In genomic region chr2:166432948-166433654, GRCm38 (mm10) we compare ENCODE assay signal across 9 mouse cellular contexts.
DNase-seq lines count a peak whose midpoint lies in the region; ATAC-seq and TF ChIP-seq lines count a peak whose summit lies in the region.
"Had no signal": no experiment of that assay in that cellular context is flagged by ENCODE, and none has a peak within 500 bp of the region (broad histone marks: within the 10 kb centered on the region; RNA-seq: fewer than 3 reads in every experiment).

No protein-coding gene starts in this region.

- H3K4me2 ChIP-seq in lung, embryonic 14.5 days = no peak overlapping the region
- no peak overlapping the region for H3K4me2 ChIP-seq in forebrain, embryonic 14.5 days (ENCODE audit: low read length)
- H3K4me2 ChIP-seq: lung, embryonic 15.5 days had no signal

- WGBS in heart, embryonic 10.5 days = 80% methylated on average over 13 of the region's 13 CpGs
- WGBS in lung, embryonic 14.5 days = 70% methylated on average over 13 of the region's 13 CpGs
- WGBS in lung, adult 2 months = 68% methylated on average over 13 of the region's 13 CpGs
- 59% methylated on average over 13 of the region's 13 CpGs for WGBS in forebrain, embryonic 14.5 days
- 60% methylated on average over 13 of the region's 13 CpGs for WGBS in olfactory bulb, adult 2 months

- intact Hi-C loops in heart, postnatal 36 days (cut with DNase I) = no loop called here

- no peak overlapping the region for H3K9ac ChIP-seq in lung, embryonic 14.5 days
- H3K9ac ChIP-seq in forebrain, embryonic 14.5 days (ENCODE audit: low read length) = no peak overlapping the region
- H3K9ac ChIP-seq: lung, embryonic 15.5 days had no signal

- no peaks in the 10 kb centered on the region for H3K27me3 ChIP-seq in heart, embryonic 10.5 days (ENCODE audit: insufficient read depth, poor library complexity, severe bottlenecking)
- no peaks in the 10 kb centered on the region for H3K27me3 ChIP-seq in lung, embryonic 14.5 days (ENCODE audit: insufficient read depth, low read length)
- 0 out of 2 replicates have a peak, but pooled peaks cover 5% of the 10 kb centered on the region for H3K27me3 ChIP-seq in forebrain, embryonic 14.5 days (replicated peaks; ENCODE audit: control insufficient read depth, insufficient read depth, low read length)

- TF ChIP-seq POLR2A in lung, adult 2 months (IDR thresholded peaks at IDR 0.05; ENCODE audit: borderline replicate concordance, extremely low read depth, low read depth, low read length) = no peak
- no peak for TF ChIP-seq POLR2A in olfactory bulb, adult 2 months (IDR thresholded peaks at IDR 0.05; ENCODE audit: insufficient read depth, low read depth, low read length)

- no peaks in the 10 kb centered on the region for H3K9me3 ChIP-seq in heart, embryonic 10.5 days
- no peaks in the 10 kb centered on the region for H3K9me3 ChIP-seq in lung, embryonic 14.5 days (ENCODE audit: low read depth, low read length)
- H3K9me3 ChIP-seq in forebrain, embryonic 14.5 days (replicated peaks; ENCODE audit: control insufficient read depth, low read length) = no peaks in the 10 kb centered on the region
- H3K9me3 ChIP-seq: lung, embryonic 15.5 days had no signal

- DNase-seq in heart, embryonic 10.5 days (ENCODE audit: low spot score) = no peak
- no peak for DNase-seq in heart, postnatal 36 days
- no peak for DNase-seq in lung, embryonic 14.5 days
- no peak for DNase-seq in lung, adult 2 months
- no peak for DNase-seq in forebrain, embryonic 14.5 days (ENCODE audit: low spot score)
- DNase-seq in thymus, postnatal 25 days = no peak
- DNase-seq: kidney, adult 9 months had no signal

- peaks cover 53% of the 10 kb centered on the region for H3K4me1 ChIP-seq in heart, embryonic 10.5 days
- 0 out of 2 replicates have a peak, but pooled peaks cover 2% of the 10 kb centered on the region for H3K4me1 ChIP-seq in lung, embryonic 14.5 days (ENCODE audit: insufficient read depth)
- no peaks in the 10 kb centered on the region; the same call in 1 of the 2 replicates for H3K4me1 ChIP-seq in lung, adult 2 months (ENCODE audit: control insufficient read depth, insufficient read depth, low read length)
- peaks cover 22% of the 10 kb centered on the region for H3K4me1 ChIP-seq in forebrain, embryonic 14.5 days (ENCODE audit: control insufficient read depth, insufficient read depth, low read length)
- H3K4me1 ChIP-seq in olfactory bulb, adult 2 months (ENCODE audit: control insufficient read depth, insufficient read depth, low read length) = peaks cover 25% of the 10 kb centered on the region

- H3K4me3 ChIP-seq in heart, embryonic 10.5 days = no peak overlapping the region
- H3K4me3 ChIP-seq in lung, embryonic 14.5 days (ENCODE audit: low read depth, low read length) = no peak overlapping the region
- no peak overlapping the region for H3K4me3 ChIP-seq in lung, adult 2 months (replicated peaks; ENCODE audit: extremely low read depth, low read depth, low read length)
- no peak overlapping the region for H3K4me3 ChIP-seq in forebrain, embryonic 14.5 days (ENCODE audit: low read depth, low read length)
- no peak overlapping the region for H3K4me3 ChIP-seq in olfactory bulb, adult 2 months (ENCODE audit: insufficient read depth, low read depth, low read length)
- H3K4me3 ChIP-seq: lung, embryonic 15.5 days had no signal

- H3K27ac ChIP-seq in heart, embryonic 10.5 days = peak overlapping the region; percentile 83
- peak overlapping the region; percentile 32; the same call in 1 of the 2 replicates for H3K27ac ChIP-seq in lung, embryonic 14.5 days (ENCODE audit: low read depth)
- peak overlapping the region; percentile 50; the same call in 1 of the 2 replicates for H3K27ac ChIP-seq in forebrain, embryonic 14.5 days (ENCODE audit: low read depth, low read length)
- peak overlapping the region; percentile 45 for H3K27ac ChIP-seq in olfactory bulb, adult 2 months (ENCODE audit: insufficient read depth, low read depth, low read length)

- no peak for ATAC-seq in lung, embryonic 14.5 days (ENCODE audit: insufficient read depth)
- no peak for ATAC-seq in forebrain, embryonic 14.5 days

- no peak for TF ChIP-seq CTCF in lung, embryonic 14.5 days (IDR thresholded peaks at IDR 0.05; ENCODE audit: low read depth)
- no peak for TF ChIP-seq CTCF in lung, adult 2 months (IDR thresholded peaks at IDR 0.05; ENCODE audit: insufficient read depth, low read length)
- no peak for TF ChIP-seq CTCF in olfactory bulb, adult 2 months (IDR thresholded peaks at IDR 0.05; ENCODE audit: insufficient read depth, low read depth, low read length)

- no peaks in the 10 kb centered on the region for H3K36me3 ChIP-seq in heart, embryonic 10.5 days
- H3K36me3 ChIP-seq in lung, embryonic 14.5 days (ENCODE audit: insufficient read depth) = no peaks in the 10 kb centered on the region
- H3K36me3 ChIP-seq in forebrain, embryonic 14.5 days (ENCODE audit: control insufficient read depth, insufficient read depth, low read length) = no peaks in the 10 kb centered on the region
- H3K36me3 ChIP-seq: lung, embryonic 15.5 days had no signal

Comparison
In these comparisons a context has a peak if more than half of its experiments do, and no peak if none do; other contexts are left out.
1. H3K27ac ChIP-seq: peak in every context shown above with its lines; median percentile 83 in heart, embryonic 10.5 days; 50 in forebrain, embryonic 14.5 days; 45 in olfactory bulb, adult 2 months; 32 in lung, embryonic 14.5 days.